Mouse (Mus musculus) adrenal gland, adult 18-20 months (tissue): Measurements from ENCODE around the gene Mvb12b. TPM values are rescaled to one million over a fixed set of nuclear protein-coding genes. Genes with fewer than 3 reads are reported as not detected.
A peak's percentile ranks its signal among the peaks of the same experiment; 100 is the strongest.

Source experiments
- DNase-seq, 2 experiments: peaks; one replicate each; pipeline ENCODE4 v3.0.0; 2021 to 2022; ENCODE audit warnings: low spot score in 2 of 2
- total RNA-seq, 2 experiments: library from RNA; stranded (reverse); gene quantifications; 1 replicate in 1 of 2; 2 replicates in 1 of 2; pipeline ENCODE4 v1.2.3; 2021

Mvb12b gene
- total RNA-seq, 2 experiments from 2014 or later: 17.4 to 21.9 TPM

- peak in 1 of 2 experiments; percentile 30 for DNase-seq
Measured at GRCm38 (mm10) chr2:33886386-33887327, 1.1 kb downstream of the Mvb12b start.

DNA sequence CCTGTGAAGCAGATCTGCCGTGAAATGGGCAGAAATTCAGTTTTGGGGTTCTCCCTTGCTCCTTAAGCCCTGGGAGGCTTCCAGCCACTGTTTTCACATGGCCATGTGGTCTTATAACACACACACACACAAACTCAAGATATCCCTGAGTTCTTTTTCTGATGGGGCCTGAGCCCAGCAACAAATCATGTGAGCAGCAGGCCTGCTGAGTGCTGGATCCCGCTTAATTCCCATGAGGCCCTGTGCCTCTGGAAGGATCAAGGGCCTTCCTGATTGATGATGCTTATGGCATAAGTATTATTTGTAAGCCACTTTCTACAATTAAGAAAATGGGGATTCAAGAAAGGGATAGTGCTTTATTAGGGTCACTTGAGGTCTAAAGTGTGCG is 2.5 kb downstream of the Mvb12b start:
- DNase-seq: no peak

- DNase-seq: no peak
Measured at GRCm38 (mm10) chr2:33884623-33885263, 3.0 kb downstream of the Mvb12b start.

GRCm38 (mm10) chr2:33879223-33879622 is 8.5 kb downstream of the Mvb12b start:
- DNase-seq: no peak

DNA sequence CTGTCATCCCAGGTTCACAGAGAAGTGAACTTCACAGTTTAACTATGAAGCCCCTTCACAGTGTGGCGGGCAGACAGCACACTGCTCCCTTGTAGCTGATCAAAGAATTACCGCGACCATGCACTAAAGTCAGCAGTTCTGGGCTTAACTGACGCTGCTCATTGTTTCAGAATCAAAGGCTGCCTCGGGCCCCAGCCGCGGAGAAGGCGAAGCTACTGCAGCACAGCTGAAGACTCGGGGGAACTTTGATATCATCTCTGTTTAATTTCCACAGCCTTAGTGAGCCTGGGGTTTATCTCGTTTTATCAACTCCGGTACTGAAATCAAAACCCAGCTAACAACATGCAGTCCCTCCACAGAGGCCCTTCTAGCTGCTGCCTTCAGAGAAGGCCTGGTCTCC is 9.3 kb downstream of the Mvb12b start:
- no peak for DNase-seq

- DNase-seq: no peak
Measured at GRCm38 (mm10) chr2:33877663-33878360, 9.9 kb downstream of the Mvb12b start.

DNA sequence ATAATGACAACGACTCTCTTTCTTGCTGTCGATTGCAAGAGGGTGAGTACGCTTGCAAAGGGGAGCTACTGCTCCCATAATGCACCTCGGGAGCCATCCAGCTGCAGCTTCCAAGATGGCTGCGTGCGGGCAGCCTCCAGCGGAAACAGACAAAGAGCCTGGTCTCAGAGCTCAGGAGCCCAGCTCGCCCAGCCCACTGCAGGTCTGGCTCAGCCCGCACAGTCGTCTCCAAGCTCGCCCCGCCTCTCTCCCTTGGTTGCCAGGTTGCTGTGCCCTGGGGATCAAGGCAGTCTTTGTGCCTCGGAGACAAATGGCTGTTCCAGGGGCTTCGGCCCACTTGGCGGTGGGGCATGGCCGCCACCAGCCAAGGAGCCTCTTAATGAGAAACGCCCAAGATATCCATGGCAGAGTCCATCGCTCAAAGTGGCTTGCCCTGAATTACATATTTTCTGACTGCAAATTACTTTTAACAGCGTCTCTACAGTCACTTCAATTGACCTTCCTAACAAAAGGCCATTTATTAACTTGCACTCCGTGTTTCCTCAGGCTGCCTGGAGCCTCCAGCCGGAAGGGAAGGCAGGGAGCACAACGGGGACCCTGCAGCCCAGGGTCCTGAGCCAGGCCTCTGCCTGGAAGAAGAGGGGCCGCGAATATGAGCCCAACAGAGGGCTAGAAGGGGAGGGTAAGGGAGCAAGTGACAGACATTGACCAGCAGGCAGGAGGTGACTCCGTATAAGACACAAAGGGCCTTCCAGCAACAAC is 11.0 kb downstream of the Mvb12b start:
- peak; percentile 31 to 45 for DNase-seq

- DNase-seq: no peak
Measured at GRCm38 (mm10) chr2:33875594-33875993, 12.2 kb downstream of the Mvb12b start.

DNA sequence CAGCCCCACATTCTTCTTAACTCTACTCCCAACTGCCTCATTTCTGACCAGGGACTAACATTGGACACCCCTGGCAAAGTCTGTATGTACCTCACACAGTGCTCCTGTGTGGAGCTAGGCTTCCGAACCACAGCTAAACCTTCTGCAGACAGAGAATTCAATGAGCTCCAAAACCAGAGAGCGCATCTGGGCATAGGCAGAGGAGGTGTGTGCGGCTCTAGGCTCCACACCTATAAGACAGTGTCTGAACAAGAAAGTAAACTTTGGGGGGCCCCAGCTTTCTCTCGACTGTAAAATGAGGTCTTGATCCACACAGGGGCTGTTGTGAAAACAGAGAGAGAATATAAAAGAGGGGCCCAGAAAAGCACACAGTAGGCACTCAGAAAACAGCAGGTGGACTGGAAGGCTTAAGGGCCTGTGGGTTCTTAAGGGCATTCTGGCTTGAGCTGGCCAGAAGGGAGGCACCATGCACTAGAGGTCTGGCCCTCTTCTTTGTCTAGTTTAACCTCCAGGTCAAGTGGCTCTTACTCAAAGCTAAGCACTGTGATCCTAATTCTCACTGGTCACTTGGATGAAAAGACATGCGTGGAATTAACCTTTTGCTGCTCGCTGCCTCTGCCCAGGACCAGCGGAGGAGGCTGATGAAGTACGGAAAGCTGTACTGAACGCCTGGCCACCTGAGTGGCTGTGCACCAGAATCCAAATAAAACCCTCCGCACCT is 12.7 kb downstream of the Mvb12b start:
- DNase-seq: no peak

DNA sequence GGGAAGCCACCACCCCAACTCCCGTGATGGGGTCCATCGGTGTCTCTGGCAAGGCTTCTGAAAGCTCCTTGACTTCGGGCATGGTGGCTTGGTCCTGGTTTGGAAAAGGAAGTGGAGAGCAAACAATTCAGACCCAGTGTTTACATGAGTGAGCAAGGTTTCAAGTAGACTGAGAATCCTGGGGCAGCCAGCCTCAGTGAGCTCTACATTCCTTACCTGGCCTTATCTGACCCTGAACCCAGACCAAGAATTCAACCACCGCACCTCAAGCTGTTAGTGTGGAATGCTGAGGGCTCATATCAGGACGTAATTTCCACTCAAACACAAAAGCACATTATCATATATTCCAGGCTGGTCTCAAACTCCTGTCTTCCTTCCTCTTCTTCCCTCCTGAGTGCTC is 13.4 kb downstream of the Mvb12b start:
- no peak for DNase-seq

GRCm38 (mm10) chr2:33873501-33873900 is 14.2 kb downstream of the Mvb12b start:
- DNase-seq: no peak

DNA sequence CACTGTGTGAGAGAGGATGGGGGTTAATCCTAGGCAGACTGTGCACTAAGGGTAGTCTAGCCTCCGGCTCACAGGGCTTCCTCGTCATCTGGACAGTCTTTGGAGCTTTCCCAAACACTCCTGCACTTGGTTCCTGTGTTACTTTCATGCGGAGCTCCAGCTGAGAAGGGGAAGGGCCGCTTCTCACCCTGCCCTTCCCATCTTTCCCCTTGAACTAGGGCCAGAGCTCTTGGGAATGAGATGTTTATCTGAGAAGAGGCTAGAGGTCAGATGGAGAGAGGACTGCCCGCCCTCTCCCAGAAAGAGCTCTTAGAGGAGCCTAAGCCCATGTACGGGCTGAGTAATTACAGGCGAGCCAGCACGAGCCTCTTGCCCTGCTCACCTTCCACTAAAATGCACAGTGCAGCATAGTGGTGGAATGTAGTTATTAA is 14.9 kb downstream of the Mvb12b start:
- no peak for DNase-seq

GRCm38 (mm10) chr2:33871181-33871520 is 16.6 kb downstream of the Mvb12b start:
- no peak for DNase-seq

GRCm38 (mm10) chr2:33870369-33871180 is 17.2 kb downstream of the Mvb12b start:
- DNase-seq: peak; percentile 20 to 41

DNA sequence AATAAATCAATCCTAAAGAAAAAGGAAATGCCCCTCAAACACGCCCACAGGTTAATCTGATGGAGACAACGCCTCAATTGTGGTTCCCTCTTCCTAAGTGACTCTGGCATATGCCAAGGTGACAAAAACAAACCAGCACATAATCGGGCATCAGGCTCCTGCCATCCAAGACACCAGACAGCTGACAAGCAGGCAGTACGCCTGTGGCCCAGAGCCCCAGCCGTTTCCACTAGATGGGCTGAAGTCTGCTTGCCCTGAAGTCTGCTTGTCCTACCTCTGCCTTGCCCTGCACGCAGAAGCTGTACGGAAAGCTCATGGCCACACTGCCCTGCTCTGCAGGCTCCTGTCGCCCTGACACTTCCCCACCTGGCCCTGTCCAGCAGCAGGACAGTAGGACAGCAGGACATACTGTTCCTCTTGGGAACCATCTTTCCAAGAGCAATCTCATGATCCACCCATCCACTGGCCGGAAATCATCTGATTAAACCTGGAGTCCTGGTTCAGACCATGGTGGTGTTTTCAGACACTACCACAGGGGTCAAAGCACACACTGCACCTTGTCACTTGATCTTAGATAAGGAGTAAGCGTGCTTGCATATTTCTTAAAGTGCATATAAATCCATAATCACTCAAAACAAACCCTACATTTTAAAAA is 17.9 kb downstream of the Mvb12b start:
- no peak for DNase-seq

DNA sequence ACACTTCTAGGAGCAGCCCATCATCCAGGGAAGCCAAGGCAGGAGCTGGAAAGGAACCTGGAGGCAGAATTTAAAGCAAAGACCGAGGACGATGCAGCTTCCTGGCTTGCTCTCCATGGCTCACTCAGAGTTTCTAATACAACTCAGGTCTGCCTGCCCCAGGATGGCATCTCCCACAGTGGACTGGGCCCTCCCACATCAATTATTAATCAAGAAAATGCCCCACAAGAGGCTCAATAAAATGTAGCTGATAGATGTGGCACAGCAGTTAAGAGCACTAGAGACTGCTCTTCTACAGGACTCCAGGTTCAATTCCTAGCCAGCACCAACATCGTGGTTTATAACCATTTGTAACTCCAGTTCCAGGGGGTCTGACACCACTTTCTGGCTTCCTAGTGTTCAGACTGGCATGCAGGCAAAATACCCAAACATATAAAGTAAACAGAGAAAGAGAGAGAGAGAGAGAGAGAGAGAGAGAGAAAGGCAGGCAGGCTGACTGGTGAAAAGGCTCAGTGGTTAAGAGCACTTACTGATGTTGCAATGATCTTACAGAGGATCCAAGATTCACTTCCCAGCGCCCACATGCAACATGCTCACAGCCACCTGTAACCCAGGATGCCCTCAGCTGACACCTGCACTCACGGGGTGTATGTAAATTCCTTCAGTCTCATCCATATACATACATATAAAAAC is 18.6 kb downstream of the Mvb12b start:
- DNase-seq: no peak

GRCm38 (mm10) chr2:33868322-33868721 is 19.4 kb downstream of the Mvb12b start:
- no peak for DNase-seq

DNA sequence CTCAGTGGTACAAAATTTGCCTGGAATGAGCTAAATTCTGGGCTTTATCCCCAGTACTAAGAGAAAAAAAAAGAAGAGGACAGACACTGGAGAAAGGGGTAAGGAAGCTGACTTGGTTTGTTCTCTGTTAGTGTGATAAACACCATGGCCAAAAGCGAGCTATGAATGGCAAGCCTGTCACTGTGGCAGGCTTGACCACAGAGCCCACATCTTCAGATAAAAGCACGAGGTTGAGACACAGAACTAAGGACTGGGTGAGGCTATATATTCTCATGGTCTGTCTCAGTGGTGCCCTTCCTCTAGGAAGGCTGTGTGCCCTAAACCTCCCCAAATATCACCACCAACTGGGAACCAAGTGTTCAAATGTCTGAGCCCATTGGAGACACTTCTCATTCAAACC is 31.0 kb downstream of the Mvb12b start:
- no peak for DNase-seq
